Mouse (Mus musculus): Measurements from ENCODE around the gene Gpc5. TPM values are rescaled to one million over a fixed set of nuclear protein-coding genes. Genes with fewer than 3 reads are reported as not detected.

Gpc5 gene
- polyA plus RNA-seq, 1 experiment: not detected

GRCm38 (mm10) chr14:115090516-115090915, 1.5 kb upstream of the Gpc5 start:
- TF ChIP-seq POLR2A (IDR thresholded peaks at IDR 0.05; ENCODE audit: insufficient read depth, low read depth, low read length) (no peak), CTCF (IDR thresholded peaks at IDR 0.05; ENCODE audit: insufficient read depth, low read depth, low read length) (no peak)
- WGBS: 94% methylated on average over 4 of the region's 4 CpGs
- peaks cover 6% of the 10 kb centered on the region for H3K4me1 ChIP-seq (ENCODE audit: control insufficient read depth, insufficient read depth, low read length)
- H3K27ac ChIP-seq (ENCODE audit: insufficient read depth, low read depth, low read length): no peak overlapping the region
- H3K4me3 ChIP-seq (ENCODE audit: insufficient read depth, low read depth, low read length): no peak overlapping the region

- Histone ChIP-seq H3K4me1 (ENCODE audit: control insufficient read depth, insufficient read depth, low read length) (peaks cover 6% of the 10 kb centered on the region), H3K27ac (ENCODE audit: insufficient read depth, low read depth, low read length) (no peak overlapping the region), H3K4me3 (ENCODE audit: insufficient read depth, low read depth, low read length) (peak overlapping the region; percentile 64)
- under 1% methylated on average over 33 of the region's 33 CpGs for WGBS
- TF ChIP-seq CTCF (IDR thresholded peaks at IDR 0.05; ENCODE audit: insufficient read depth, low read depth, low read length) (no peak), POLR2A (IDR thresholded peaks at IDR 0.05; ENCODE audit: insufficient read depth, low read depth, low read length) (no peak)
Measured at GRCm38 (mm10) chr14:115092510-115092909, 495 bp downstream of the Gpc5 start.

GRCm38 (mm10) chr14:115092952-115093351, 937 bp downstream of the Gpc5 start:
- 31% methylated on average over 6 of the region's 6 CpGs for WGBS
- peak overlapping the region; percentile 64; the same call in 1 of the 2 replicates for H3K4me3 ChIP-seq (ENCODE audit: insufficient read depth, low read depth, low read length)
- no peak for TF ChIP-seq CTCF (IDR thresholded peaks at IDR 0.05; ENCODE audit: insufficient read depth, low read depth, low read length)
- no peak for TF ChIP-seq POLR2A (IDR thresholded peaks at IDR 0.05; ENCODE audit: insufficient read depth, low read depth, low read length)
- peaks cover 6% of the 10 kb centered on the region for H3K4me1 ChIP-seq (ENCODE audit: control insufficient read depth, insufficient read depth, low read length)
- H3K27ac ChIP-seq (ENCODE audit: insufficient read depth, low read depth, low read length): no peak overlapping the region

GRCm38 (mm10) chr14:115100617-115101299, 8.7 kb downstream of the Gpc5 start:
- Histone ChIP-seq H3K4me3 (ENCODE audit: insufficient read depth, low read depth, low read length) (no peak overlapping the region), H3K4me1 (ENCODE audit: control insufficient read depth, insufficient read depth, low read length) (no peaks in the 10 kb centered on the region), H3K27ac (ENCODE audit: insufficient read depth, low read depth, low read length) (no peak overlapping the region)
- TF ChIP-seq CTCF (IDR thresholded peaks at IDR 0.05; ENCODE audit: insufficient read depth, low read depth, low read length) (no peak), POLR2A (IDR thresholded peaks at IDR 0.05; ENCODE audit: insufficient read depth, low read depth, low read length) (no peak)
- 72% methylated on average over 9 of the region's 9 CpGs for WGBS

- TF ChIP-seq POLR2A (IDR thresholded peaks at IDR 0.05; ENCODE audit: insufficient read depth, low read depth, low read length) (no peak), CTCF (IDR thresholded peaks at IDR 0.05; ENCODE audit: insufficient read depth, low read depth, low read length) (no peak)
- Histone ChIP-seq H3K27ac (ENCODE audit: insufficient read depth, low read depth, low read length) (no peak overlapping the region), H3K4me1 (ENCODE audit: control insufficient read depth, insufficient read depth, low read length) (no peaks in the 10 kb centered on the region), H3K4me3 (ENCODE audit: insufficient read depth, low read depth, low read length) (no peak overlapping the region)
Measured at GRCm38 (mm10) chr14:115106326-115106725, 14.3 kb downstream of the Gpc5 start.

GRCm38 (mm10) chr14:115107467-115107866, 15.5 kb downstream of the Gpc5 start:
- WGBS: 70% methylated on average over 2 of the region's 2 CpGs
- no peak for TF ChIP-seq POLR2A (IDR thresholded peaks at IDR 0.05; ENCODE audit: insufficient read depth, low read depth, low read length)
- no peak for TF ChIP-seq CTCF (IDR thresholded peaks at IDR 0.05; ENCODE audit: insufficient read depth, low read depth, low read length)
- no peak overlapping the region for H3K27ac ChIP-seq (ENCODE audit: insufficient read depth, low read depth, low read length)
- no peak overlapping the region for H3K4me3 ChIP-seq (ENCODE audit: insufficient read depth, low read depth, low read length)
- H3K4me1 ChIP-seq (ENCODE audit: control insufficient read depth, insufficient read depth, low read length): no peaks in the 10 kb centered on the region

GRCm38 (mm10) chr14:115118626-115119025, 26.6 kb downstream of the Gpc5 start:
- 91% methylated on average over 9 of the region's 9 CpGs for WGBS
- no peaks in the 10 kb centered on the region for H3K4me1 ChIP-seq (ENCODE audit: control insufficient read depth, insufficient read depth, low read length)
- no peak overlapping the region for H3K27ac ChIP-seq (ENCODE audit: insufficient read depth, low read depth, low read length)
- H3K4me3 ChIP-seq (ENCODE audit: insufficient read depth, low read depth, low read length): no peak overlapping the region
- no peak for TF ChIP-seq CTCF (IDR thresholded peaks at IDR 0.05; ENCODE audit: insufficient read depth, low read depth, low read length)
- TF ChIP-seq POLR2A (IDR thresholded peaks at IDR 0.05; ENCODE audit: insufficient read depth, low read depth, low read length): no peak

GRCm38 (mm10) chr14:115148821-115149220, 56.8 kb downstream of the Gpc5 start:
- Histone ChIP-seq H3K27ac (ENCODE audit: insufficient read depth, low read depth, low read length) (no peak overlapping the region), H3K4me1 (ENCODE audit: control insufficient read depth, insufficient read depth, low read length) (no peaks in the 10 kb centered on the region), H3K4me3 (ENCODE audit: insufficient read depth, low read depth, low read length) (no peak overlapping the region)
- 94% methylated on average over 3 of the region's 3 CpGs for WGBS
- TF ChIP-seq CTCF (IDR thresholded peaks at IDR 0.05; ENCODE audit: insufficient read depth, low read depth, low read length): no peak
- no peak for TF ChIP-seq POLR2A (IDR thresholded peaks at IDR 0.05; ENCODE audit: insufficient read depth, low read depth, low read length)

GRCm38 (mm10) chr14:115156597-115156996, 64.6 kb downstream of the Gpc5 start:
- H3K4me1 ChIP-seq (ENCODE audit: control insufficient read depth, insufficient read depth, low read length): no peaks in the 10 kb centered on the region
- 59% methylated on average over 4 of the region's 4 CpGs for WGBS
- TF ChIP-seq CTCF (IDR thresholded peaks at IDR 0.05; ENCODE audit: insufficient read depth, low read depth, low read length) (no peak), POLR2A (IDR thresholded peaks at IDR 0.05; ENCODE audit: insufficient read depth, low read depth, low read length) (no peak)
- H3K27ac ChIP-seq (ENCODE audit: insufficient read depth, low read depth, low read length): no peak overlapping the region
- no peak overlapping the region for H3K4me3 ChIP-seq (ENCODE audit: insufficient read depth, low read depth, low read length)

Measured in olfactory bulb, adult 2 months (tissue).